Mouse (Mus musculus): ENCODE results near the gene Angptl4.

The Angptl4 gene

DNA sequence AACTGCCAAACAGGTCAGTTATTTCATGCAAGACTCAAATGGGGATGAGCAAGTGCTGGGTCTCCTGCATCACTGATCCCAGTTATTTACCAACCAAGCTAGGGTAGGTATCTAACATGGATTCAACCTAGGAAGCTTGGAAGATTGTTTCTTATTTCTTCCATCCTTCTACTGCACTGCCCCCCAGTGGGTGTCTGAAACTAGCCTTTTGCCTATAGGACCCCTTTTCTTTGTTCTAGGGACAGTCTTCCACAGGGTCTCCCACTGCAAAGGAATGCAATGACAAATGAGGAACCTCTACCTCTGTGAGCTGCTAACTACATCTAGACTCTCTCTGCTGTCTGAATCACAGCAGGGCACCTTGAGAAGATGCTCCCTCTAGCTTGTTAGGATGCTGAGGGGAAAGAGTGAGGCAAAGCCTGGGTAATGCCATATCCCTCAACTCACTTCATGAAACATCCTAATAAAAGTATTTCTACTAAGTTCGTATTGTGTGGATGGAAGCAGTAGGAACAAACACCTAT is 40.9 kb upstream of the Angptl4 start:
- Histone ChIP-seq H3K36me3 (ENCODE audit: insufficient read depth, low read length) (peaks cover 82% of the 10 kb centered on the region), H3K9me3 (ENCODE audit: low read length) (no peaks in the 10 kb centered on the region), H3K4me1 (replicated peaks; ENCODE audit: low read depth, low read length) (peaks cover 72% of the 10 kb centered on the region), H3K27me3 (ENCODE audit: insufficient read depth, low read length) (no peaks in the 10 kb centered on the region), H3K4me3 (replicated peaks; ENCODE audit: low read length) (peak overlapping the region; percentile 91)
- peak; percentile 14 for TF ChIP-seq CTCF (conservative IDR thresholded peaks at IDR 0.05; ENCODE audit: low read length)
- TF ChIP-seq POU5F1 (IDR thresholded peaks at IDR 0.05; ENCODE audit: borderline replicate concordance, low read length) = no peak

DNA sequence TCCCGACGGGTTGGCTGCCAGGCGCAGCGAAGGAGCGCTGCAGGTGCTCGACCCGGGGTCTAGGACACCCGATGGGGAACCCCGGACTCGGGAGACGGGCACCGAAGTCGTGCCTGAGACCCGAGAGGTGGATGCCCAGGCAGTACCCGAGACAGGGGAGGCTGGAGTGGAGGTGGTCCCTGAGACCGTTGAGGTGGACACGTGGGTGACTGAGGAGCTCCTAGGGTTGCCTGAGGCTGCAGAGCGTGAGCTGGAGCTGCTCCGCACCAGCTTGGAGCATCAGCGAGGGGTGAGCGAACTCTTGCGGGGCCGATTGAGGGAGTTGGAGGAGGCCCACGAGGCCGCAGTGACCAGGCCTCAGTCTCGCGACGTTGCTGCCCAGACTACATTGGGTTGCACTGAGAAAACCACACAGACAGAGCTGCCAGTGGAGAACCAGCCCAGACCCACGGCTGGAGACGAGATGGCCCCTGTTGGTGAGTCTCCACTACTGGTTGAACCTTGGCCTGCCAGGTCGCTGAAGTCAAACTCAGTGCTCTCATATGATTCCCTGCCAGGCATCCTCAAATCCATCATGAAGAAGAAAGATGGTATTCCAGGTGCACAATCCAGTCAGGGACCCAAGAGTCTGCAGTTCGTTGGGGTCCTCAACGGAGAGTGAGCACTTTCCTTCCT is 36.5 kb upstream of the Angptl4 start:
- TF ChIP-seq POU5F1 (IDR thresholded peaks at IDR 0.05; ENCODE audit: borderline replicate concordance, low read length) (no peak), CTCF (conservative IDR thresholded peaks at IDR 0.05; ENCODE audit: low read length) (no peak), NANOG (IDR thresholded peaks at IDR 0.05; ENCODE audit: borderline replicate concordance, low read length) (no peak)
- Histone ChIP-seq H3K4me3 (replicated peaks; ENCODE audit: low read length) (peak overlapping the region; percentile 89), H3K27me3 (ENCODE audit: insufficient read depth, low read length) (no peaks in the 10 kb centered on the region), H3K9me3 (ENCODE audit: low read length) (no peaks in the 10 kb centered on the region), H3K4me1 (replicated peaks; ENCODE audit: low read depth, low read length) (peaks cover 83% of the 10 kb centered on the region), H3K36me3 (ENCODE audit: insufficient read depth, low read length) (peaks cover 78% of the 10 kb centered on the region)

DNA sequence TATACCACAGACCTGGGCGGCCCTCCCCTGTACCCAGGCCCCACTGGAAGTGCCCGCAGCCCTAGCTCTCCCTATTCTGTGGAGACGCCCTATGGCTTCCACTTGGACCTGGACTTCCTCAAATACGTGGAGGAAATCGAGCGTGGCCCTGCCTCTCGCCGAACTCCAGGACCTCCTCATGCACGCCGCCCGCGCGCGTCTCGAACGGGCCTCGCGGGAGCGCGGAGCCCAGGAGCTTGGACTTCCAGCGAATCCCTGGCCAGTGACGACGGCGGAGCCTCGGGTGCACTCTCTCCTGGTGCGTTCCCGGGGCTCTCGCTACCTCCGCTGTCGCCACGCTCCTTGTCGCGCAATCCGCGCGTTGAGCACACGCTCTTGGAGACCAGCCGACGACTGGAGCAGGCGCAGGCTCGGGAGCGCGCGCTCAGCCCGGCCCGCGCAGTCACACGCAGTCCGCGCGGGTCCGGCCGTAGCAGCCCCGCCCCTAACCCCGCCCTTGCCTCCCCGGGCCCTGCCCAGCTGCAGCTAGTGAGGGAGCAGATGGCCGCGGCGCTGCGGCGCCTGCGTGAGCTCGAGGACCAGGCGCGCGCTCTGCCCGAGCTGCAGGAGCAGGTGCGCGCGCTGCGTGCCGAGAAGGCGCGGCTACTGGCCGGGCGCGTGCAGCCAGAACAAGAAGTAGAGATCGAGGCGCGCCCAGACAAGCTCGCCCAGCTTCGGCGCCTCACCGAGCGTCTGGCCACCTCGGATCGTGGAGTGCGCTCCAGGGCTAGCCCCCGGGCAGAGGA is 35.7 kb upstream of the Angptl4 start:
- peaks cover 71% of the 10 kb centered on the region for H3K36me3 ChIP-seq (ENCODE audit: insufficient read depth, low read length)
- H3K9me3 ChIP-seq (ENCODE audit: low read length) = no peaks in the 10 kb centered on the region
- peak overlapping the region; percentile 89 for H3K4me3 ChIP-seq (replicated peaks; ENCODE audit: low read length)
- no peaks in the 10 kb centered on the region for H3K27me3 ChIP-seq (ENCODE audit: insufficient read depth, low read length)
- no peak for TF ChIP-seq NANOG (IDR thresholded peaks at IDR 0.05; ENCODE audit: borderline replicate concordance, low read length)
- TF ChIP-seq CTCF (conservative IDR thresholded peaks at IDR 0.05; ENCODE audit: low read length) = no peak
- TF ChIP-seq POU5F1 (IDR thresholded peaks at IDR 0.05; ENCODE audit: borderline replicate concordance, low read length) = no peak
- peaks cover 84% of the 10 kb centered on the region for H3K4me1 ChIP-seq (replicated peaks; ENCODE audit: low read depth, low read length)

DNA sequence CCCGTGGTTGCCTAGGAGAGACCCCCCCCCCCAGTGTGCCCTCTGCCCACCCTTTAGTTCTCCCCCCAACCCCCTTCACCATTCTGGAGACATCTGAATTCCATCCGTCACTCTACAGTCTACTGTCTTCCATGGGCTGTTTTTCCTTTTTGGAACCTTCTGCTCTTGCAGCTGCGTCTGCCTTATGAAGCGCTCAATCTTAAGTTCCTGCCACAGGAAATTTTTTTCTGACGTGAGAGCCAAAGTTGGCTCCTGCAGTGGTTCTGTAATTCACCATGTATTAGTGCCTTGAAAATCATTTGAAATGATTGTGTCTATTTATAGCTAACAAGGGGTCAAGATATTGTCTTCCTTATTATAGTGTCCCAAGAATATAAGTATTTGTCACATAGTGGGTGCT is 35.0 kb upstream of the Angptl4 start:
- Histone ChIP-seq H3K36me3 (ENCODE audit: insufficient read depth, low read length) (peaks cover 63% of the 10 kb centered on the region), H3K9me3 (ENCODE audit: low read length) (no peaks in the 10 kb centered on the region), H3K4me3 (replicated peaks; ENCODE audit: low read length) (peak overlapping the region; percentile 89), H3K4me1 (replicated peaks; ENCODE audit: low read depth, low read length) (peaks cover 84% of the 10 kb centered on the region), H3K27me3 (ENCODE audit: insufficient read depth, low read length) (no peaks in the 10 kb centered on the region)
- TF ChIP-seq NANOG (IDR thresholded peaks at IDR 0.05; ENCODE audit: borderline replicate concordance, low read length) (no peak), CTCF (conservative IDR thresholded peaks at IDR 0.05; ENCODE audit: low read length) (no peak)

DNA sequence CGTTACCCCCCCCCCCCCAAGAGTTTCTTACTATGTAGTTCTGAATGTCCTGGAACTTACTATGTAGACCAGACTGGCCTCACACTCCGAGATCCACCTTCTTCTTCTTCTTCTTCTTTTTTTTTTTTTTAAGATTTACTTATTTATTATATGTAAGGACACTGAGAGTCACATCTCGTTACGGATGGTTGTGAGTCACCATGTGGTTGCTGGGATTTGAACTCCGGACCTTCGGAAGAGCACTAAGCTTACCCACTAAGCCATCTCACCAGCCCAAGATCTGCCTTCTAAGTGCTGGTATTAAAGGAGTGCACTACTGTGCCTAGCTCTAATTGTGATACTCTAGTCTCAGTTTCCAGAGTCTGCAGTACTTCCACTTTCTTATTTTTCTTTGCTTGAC is 33.8 kb upstream of the Angptl4 start:
- Histone ChIP-seq H3K27me3 (ENCODE audit: insufficient read depth, low read length) (no peaks in the 10 kb centered on the region), H3K4me3 (replicated peaks; ENCODE audit: low read length) (no peak overlapping the region), H3K9me3 (ENCODE audit: low read length) (no peaks in the 10 kb centered on the region), H3K36me3 (ENCODE audit: insufficient read depth, low read length) (peaks cover 51% of the 10 kb centered on the region), H3K4me1 (replicated peaks; ENCODE audit: low read depth, low read length) (peaks cover 79% of the 10 kb centered on the region)
- TF ChIP-seq POU5F1 (IDR thresholded peaks at IDR 0.05; ENCODE audit: borderline replicate concordance, low read length) (no peak), CTCF (conservative IDR thresholded peaks at IDR 0.05; ENCODE audit: low read length) (no peak), NANOG (IDR thresholded peaks at IDR 0.05; ENCODE audit: borderline replicate concordance, low read length) (no peak)

DNA sequence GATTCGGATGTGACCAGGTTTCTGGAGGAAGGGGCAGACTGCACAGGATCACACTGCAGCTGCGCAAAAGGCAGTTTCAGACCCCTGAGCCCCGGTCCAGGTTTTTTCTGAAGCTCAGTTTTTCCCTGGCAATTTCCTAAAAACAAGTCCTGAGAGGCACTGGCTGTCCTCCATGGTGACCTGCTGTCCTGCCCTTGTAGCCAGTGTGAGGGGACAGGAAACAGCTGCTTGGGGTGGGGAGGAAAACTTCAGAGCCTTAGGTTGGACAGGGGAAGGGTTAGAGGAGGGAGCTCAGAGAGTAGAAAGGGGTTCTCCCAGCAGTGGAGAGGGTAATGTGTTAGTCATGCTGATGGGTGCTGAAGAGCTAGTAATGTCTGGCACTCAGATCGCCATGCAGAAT is 31.4 kb upstream of the Angptl4 start:
- H3K27me3 ChIP-seq (ENCODE audit: insufficient read depth, low read length) = no peaks in the 10 kb centered on the region
- H3K9me3 ChIP-seq (ENCODE audit: low read length) = no peaks in the 10 kb centered on the region
- H3K4me1 ChIP-seq (replicated peaks; ENCODE audit: low read depth, low read length) = peaks cover 74% of the 10 kb centered on the region
- peaks cover 27% of the 10 kb centered on the region for H3K36me3 ChIP-seq (ENCODE audit: insufficient read depth, low read length)
- peak overlapping the region; percentile 24 for H3K4me3 ChIP-seq (replicated peaks; ENCODE audit: low read length)
- TF ChIP-seq CTCF (conservative IDR thresholded peaks at IDR 0.05; ENCODE audit: low read length) (no peak), NANOG (IDR thresholded peaks at IDR 0.05; ENCODE audit: borderline replicate concordance, low read length) (no peak), POU5F1 (IDR thresholded peaks at IDR 0.05; ENCODE audit: borderline replicate concordance, low read length) (no peak)

DNA sequence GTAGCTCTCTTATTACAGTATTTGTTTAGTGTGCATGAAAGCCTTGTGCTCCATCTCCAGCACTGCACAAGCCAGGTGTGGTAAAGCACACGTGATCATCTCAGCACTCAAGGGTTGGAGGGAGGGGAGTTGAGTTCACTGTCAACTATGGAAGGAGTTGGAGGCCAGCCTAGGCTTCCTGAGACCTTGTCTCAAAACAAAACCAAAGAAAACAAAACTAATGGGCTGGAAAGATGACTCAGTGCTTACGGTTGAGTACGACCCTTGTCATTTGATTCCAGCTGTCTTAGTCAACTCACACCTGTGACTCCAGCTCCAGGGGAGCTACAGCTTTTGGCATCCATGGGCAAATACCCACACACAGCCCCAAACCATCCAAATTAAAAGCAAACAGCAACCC is 30.8 kb upstream of the Angptl4 start:
- no peaks in the 10 kb centered on the region for H3K27me3 ChIP-seq (ENCODE audit: insufficient read depth, low read length)
- peak overlapping the region; percentile 24 for H3K4me3 ChIP-seq (replicated peaks; ENCODE audit: low read length)
- H3K36me3 ChIP-seq (ENCODE audit: insufficient read depth, low read length) = peaks cover 26% of the 10 kb centered on the region
- H3K4me1 ChIP-seq (replicated peaks; ENCODE audit: low read depth, low read length) = peaks cover 74% of the 10 kb centered on the region
- no peak for TF ChIP-seq POU5F1 (IDR thresholded peaks at IDR 0.05; ENCODE audit: borderline replicate concordance, low read length)
- no peak for TF ChIP-seq NANOG (IDR thresholded peaks at IDR 0.05; ENCODE audit: borderline replicate concordance, low read length)
- TF ChIP-seq CTCF (conservative IDR thresholded peaks at IDR 0.05; ENCODE audit: low read length) = no peak
- no peaks in the 10 kb centered on the region for H3K9me3 ChIP-seq (ENCODE audit: low read length)

DNA sequence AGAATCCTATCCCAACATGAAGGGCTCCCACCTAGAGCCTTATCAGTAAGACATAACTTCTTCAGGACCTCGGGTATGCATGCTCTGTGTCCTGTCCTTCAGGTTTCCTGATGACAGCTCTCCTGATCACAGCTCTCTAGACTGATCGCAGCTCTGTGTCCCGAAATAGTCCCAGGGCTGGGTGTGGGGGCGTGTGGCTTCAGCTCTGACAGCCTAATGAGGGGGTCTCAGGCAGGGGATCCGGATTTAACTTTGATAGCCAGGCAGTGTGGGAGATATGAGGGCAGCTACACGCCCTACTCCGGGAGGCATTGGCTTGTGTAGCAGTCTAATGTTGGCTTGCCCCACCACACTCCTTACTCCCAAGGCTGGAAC is 29.5 kb upstream of the Angptl4 start:
- Histone ChIP-seq H3K27me3 (ENCODE audit: insufficient read depth, low read length) (no peaks in the 10 kb centered on the region), H3K36me3 (ENCODE audit: insufficient read depth, low read length) (peaks cover 24% of the 10 kb centered on the region), H3K4me1 (replicated peaks; ENCODE audit: low read depth, low read length) (peaks cover 80% of the 10 kb centered on the region), H3K9me3 (ENCODE audit: low read length) (no peaks in the 10 kb centered on the region), H3K4me3 (replicated peaks; ENCODE audit: low read length) (peak overlapping the region; percentile 96)
- no peak for TF ChIP-seq POU5F1 (IDR thresholded peaks at IDR 0.05; ENCODE audit: borderline replicate concordance, low read length)
- no peak for TF ChIP-seq NANOG (IDR thresholded peaks at IDR 0.05; ENCODE audit: borderline replicate concordance, low read length)
- TF ChIP-seq CTCF (conservative IDR thresholded peaks at IDR 0.05; ENCODE audit: low read length) = no peak

Measured in E14TG2a.4 (cell line).